Mouse (Mus musculus) brain, embryonic 14.5 days (tissue): Measurements from ENCODE around the gene Fzr1.

Source experiments
- CTCF ChIP-seq: fragments of 200-500 bp; IDR thresholded peaks from 2 replicates; pipeline ENCODE4 v1.5.1; 2012; ENCODE audit warnings: inconsistent platforms, mild to moderate bottlenecking, moderate library complexity, borderline replicate concordance; ENCODE audit not compliant: insufficient read depth, insufficient read length; ENCODE audit errors: extremely low read depth
- POLR2A ChIP-seq: fragments of 200-500 bp; IDR thresholded peaks from 2 replicates; pipeline ENCODE4 v1.6.1; 2012; ENCODE audit warnings: mild to moderate bottlenecking, inconsistent platforms, borderline replicate concordance; ENCODE audit not compliant: poor library complexity, insufficient read depth, insufficient read length, severe bottlenecking; ENCODE audit errors: extremely low read depth

GRCm38 (mm10) chr10:81404720-81405119 is 26.4 kb upstream of the Fzr1 start:
- no peak for TF ChIP-seq CTCF
- no peak for TF ChIP-seq POLR2A
